Mouse (Mus musculus): ENCODE results near the gene Usp47.

Usp47 gene

DNA sequence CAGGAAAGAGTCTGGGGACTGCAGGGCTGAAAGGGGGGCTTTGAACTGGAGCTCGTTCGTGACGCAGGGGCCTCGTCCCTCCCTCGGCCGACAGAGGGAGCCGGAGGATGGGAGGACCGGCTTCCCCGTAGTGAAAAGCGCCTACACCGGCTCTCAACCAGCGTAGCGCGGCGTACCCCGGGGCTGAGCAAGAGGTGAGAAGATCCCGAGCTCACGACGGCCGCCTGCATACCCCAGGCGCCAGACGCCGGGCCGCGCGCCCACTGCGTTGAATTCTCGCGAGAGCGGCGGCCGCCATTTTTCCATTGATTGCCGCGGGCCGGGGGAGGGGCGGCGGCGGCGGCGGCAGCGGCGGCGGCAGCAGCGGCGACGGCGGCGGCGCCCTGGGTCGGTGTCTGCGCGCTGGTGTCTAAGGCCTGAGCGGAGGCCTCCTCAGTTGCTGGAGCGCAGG lies at the start of gene Usp47:
Gene Usp47, plus strand, starts transcription at position 355 of the 451 bp plus-strand sequence.
- peak; percentile 71 to 79 for DNase-seq (ENCODE audit: low spot score in 2 of 2)

- no peak for DNase-seq (ENCODE audit: low spot score in 2 of 2)
These were observed 46.9 kb upstream of the Usp47 start for GRCm38 (mm10) chr7:111976401-111976800.

DNA sequence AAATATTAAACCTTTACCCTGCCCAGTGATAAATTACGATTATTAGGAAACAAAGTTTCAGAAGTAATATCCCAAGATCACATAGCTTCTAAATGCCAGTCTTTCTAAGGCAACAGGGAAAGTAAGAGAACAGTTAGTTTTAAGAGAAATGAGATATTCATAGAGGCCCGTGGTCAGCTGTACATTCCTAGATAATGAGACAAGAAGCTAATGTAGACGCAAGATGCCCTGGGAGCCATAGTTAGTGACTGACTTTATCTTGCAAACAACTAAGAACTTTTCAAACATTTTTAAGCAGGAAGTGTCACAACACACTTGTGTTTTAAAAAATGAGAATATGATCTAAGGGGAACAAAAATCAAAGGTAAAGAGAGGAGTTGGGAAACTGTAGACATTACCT lies 45.4 kb upstream of the Usp47 start:
- no peak for DNase-seq (ENCODE audit: low spot score in 2 of 2)

- DNase-seq (ENCODE audit: low spot score in 2 of 2), result no peak
These were observed 41.0 kb upstream of the Usp47 start for GRCm38 (mm10) chr7:111982296-111982695.

DNA sequence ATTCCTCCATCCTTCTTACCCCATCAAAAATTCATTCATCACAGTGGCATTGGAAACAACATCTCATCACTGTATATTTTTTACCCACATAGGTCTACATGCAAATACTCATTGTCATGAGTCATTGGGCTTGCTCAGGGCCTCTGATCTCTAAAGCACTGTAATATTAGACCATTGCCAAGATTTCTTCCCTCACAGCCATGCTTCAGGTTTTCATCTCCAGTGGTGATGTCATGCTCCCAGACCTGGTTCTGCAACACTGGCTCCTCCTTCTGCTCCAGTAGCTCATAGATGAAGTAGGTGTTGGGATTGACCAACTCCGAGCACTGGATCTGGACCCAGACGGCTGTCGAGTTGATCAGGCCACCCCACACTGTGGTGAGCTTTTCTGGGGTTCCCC lies 38.8 kb upstream of the Usp47 start:
- DNase-seq (ENCODE audit: low spot score in 2 of 2), result no peak

DNA sequence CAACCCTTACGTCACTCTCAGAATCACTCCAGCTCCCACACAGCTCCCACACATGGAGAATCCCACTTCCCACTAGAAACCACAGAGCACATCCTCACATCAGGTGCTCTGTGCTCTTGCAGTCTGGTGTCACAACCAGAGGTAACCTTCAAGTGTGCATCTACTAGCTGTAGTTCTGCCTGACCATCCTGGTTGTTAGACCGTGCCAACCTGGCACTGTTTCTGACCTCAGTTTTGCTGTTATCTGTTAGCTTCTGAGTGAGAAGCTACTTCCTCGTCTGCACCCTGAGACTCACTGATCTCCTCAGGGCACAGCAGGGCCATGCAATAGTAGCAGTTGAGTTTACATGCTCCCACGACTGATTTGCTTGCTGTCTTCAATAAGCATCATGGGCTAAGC lies 38.0 kb upstream of the Usp47 start:
- DNase-seq (ENCODE audit: low spot score in 2 of 2), result no peak

DNA sequence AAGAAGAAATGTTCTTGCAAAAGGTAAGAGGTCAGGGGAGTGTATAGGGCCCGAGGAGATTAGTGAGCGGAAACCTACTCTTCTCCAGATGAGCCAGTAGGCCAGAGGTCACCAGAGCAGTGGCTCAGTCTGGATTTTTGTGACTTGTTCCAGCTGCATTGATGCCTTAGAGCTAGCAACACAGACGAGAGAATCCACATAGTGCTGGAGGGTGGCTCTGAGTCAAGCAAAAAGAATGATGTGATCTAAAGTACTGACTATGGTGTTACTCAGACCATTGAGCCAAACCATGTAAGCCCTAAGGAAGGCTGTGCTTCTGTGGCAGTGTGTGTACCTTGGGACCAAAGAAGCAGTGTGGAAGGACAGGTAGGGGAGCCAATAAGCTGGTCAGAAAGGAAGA lies 36.4 kb upstream of the Usp47 start:
- no peak for DNase-seq (ENCODE audit: low spot score in 2 of 2)

DNA sequence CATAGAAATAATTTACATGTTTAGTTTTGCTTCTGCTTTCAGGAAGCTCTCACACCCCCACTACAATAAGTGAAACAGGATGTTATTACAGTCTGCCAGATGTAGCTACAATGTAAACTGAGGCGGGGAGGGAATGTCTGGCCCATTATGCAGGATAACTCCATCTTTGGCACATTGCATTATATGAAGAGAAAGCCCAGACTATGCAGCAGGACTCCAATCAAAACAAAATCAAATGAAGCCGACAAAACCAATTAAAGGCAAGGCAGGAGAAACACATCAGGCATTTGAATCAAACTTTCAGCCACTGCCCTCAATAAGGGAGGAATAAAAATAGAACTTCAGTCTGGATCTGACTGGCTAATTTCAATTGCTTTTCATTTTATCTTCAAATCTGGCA lies 25.9 kb upstream of the Usp47 start:
- no peak for DNase-seq (ENCODE audit: low spot score in 2 of 2)

DNA sequence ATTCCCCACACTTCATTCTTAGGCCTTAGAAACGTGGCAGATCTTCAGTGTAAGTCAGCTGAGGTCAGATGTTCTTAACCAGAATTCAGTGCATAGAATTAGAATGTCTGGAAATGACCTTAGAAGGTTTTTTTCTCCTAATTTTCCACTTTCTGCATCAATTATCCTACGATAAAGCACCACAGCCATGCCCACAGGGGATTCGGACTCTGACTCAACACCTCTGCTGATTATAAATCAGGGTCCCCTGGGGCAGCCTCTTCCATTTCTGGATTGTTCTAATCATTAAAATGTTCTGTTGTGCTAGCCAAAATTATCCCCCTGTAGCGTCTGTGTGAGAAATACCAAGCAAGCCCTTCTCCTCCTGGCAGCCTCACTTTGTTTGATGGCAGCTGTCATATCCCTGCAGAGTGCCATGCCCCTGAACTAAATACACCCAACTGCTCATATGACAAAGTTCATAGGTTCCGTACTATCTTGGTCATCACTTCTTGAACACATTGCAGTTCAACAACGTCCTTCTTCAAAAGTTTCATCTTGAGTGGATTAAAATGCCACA lies 24.8 kb upstream of the Usp47 start:
- DNase-seq (ENCODE audit: low spot score in 2 of 2), result no peak

- no peak for DNase-seq (ENCODE audit: low spot score in 2 of 2)
These were observed 23.9 kb upstream of the Usp47 start for GRCm38 (mm10) chr7:111999376-111999775.

GRCm38 (mm10) chr7:112000166-112000565 lies 23.1 kb upstream of the Usp47 start:
- DNase-seq (ENCODE audit: low spot score in 2 of 2), result no peak

DNA sequence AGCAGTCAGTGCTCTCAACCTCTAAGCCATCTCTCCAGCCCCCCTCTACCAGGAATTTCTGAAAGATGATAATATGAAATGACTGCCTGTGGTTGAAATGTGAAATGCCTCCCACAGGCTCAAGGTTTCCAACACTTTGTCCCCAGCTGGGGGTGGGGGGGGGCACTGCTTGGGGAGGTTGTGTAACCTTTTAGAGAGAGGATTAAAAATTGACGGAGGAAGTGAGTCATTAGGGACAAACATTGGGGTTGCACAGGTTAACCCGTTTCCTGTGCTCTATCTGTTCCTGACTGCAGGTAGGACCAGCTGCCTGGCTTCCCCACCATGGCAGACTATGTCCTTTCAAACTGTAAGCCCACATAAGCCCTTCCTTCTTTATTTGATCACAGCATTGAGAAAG lies 12.8 kb upstream of the Usp47 start:
- no peak for DNase-seq (ENCODE audit: low spot score in 2 of 2)

DNA sequence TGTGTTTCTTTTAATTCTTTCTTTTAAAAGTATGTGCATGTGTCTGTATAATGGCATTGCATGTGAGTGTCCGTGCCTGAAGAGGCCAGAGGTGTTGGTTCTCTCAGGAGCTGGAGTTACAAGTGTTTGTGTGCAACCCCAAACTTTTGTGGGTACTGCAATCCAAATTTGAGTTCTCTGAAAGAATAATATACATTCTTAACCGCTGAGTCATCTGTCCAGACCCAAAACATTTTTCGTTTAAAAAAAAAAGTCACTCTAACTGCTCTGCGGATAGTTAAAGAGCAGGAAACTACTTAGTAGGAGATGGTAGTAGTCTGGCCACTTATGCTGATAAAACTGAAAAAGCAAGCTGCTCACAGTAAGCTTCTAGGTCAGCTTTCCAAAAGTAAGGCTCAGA lies 12.3 kb upstream of the Usp47 start:
- DNase-seq (ENCODE audit: low spot score in 2 of 2), result no peak

- no peak for DNase-seq (ENCODE audit: low spot score in 2 of 2)
These were observed 11.2 kb upstream of the Usp47 start for GRCm38 (mm10) chr7:112012102-112012501.

DNA sequence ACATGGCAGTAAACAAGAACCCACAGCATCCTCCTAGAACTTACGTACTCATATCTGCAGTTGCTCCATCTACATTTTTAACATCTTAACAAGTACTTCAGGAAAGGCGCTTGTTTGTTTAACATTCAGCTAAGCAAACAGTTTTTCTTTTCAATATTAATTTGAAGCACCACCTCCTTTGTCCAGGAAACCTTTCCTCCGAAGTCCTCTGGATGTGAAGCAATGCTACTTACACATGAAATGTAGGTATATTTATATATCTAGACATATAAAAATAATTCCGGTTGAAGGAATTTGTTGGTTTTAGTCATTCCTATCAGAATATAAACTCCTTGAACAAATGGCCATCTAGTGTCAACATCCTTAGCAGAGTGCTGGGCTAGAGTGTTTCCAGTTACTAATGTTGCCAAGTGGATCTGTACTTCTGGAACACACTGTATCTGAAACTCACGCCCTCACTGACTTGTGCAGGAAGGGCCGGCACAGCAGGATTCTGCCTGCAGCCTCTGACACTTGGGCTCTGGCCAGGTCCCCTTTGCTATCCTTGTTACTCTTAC lies 10.6 kb upstream of the Usp47 start:
- no peak for DNase-seq (ENCODE audit: low spot score in 2 of 2)

GRCm38 (mm10) chr7:112014148-112014547 lies 9.2 kb upstream of the Usp47 start:
- no peak for DNase-seq (ENCODE audit: low spot score in 2 of 2)

DNA sequence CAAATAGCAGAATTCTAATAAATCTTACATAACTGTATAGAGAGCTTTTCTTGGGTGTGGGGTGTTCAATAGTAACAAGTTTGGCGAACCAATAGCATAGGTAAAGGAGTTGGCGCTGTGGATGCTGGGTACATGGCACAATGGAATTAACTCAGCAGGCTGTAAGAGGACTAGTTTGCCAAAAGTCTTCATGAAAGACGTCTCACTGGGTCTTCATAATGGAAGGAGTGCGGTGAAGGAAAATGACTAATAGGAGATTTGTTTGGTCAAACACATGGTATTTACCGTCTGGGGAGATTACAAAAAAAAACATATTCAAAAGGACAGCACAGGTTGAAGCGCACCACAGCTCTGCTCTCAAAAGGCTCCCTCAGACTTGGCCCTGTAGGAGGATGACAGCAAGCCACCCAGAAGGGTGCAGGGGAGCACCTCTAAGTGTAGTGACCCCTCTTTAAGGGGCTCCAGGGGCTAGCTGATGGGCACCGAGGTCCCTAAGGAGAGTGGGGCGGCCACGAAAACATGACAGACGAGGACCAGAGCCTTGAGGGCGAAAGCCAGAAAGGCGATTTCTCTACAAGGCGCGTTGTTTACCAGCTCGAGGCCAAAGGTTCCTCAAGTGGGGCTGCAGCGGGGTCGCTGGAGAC lies 676 bp upstream of the Usp47 start:
- no peak for DNase-seq (ENCODE audit: low spot score in 2 of 2)

DNA sequence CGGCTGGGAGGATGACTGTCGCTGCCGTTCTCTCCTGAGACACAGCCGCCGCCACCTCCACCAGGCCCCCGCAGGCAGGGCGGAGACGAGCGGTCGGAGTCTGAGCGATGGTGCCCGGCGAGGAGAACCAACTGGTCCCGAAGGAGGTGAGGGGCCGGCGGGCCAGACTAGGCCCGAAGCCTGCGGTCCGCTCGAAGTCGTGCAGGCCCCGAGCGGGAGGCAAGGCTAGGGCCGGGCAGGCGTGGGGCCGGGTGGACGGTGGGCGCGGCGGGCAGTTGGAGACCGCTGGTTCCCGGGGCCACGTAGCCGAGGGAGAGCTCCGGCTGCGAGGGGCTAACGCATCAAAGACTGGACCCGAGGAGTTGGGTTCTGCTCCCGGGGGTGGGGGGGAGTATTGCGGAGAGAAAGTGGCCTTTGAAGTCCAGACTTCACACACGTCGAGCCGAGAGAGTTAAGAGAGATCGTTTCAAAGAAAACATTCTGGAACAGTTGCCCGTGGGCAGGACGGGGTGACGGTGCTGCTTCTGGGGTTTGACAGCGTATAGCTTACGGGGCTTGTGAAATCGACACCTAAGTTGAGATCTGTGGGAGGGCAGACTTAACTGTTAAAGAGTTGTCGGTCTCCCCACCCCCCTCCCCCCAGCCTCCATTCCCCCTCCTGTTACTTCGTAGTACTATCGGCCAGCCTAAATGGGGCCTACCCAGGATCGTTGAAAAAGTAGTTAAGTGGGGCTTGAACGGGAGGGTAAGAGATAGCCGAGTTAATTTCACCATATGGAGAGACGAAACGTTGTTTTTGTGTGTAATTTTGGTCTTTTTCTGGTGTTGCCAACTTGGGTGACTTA lies 519 bp downstream of the Usp47 start:
- DNase-seq (ENCODE audit: low spot score in 2 of 2), result peak in 1 of 2 experiments; percentile 55

DNA sequence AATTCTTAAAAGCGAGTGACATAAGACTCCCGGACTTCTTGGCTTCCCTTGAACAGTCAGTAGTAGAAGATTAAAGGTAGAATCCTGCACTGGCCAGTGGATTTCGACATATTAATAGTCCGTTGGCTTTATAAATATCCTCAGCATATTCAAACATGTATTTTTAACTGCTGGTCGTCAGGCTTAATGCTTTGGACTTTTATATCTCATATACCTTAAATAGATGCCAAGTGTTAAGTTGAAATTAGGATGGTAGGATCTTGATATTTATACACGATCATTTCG lies 1.1 kb downstream of the Usp47 start:
- no peak for DNase-seq (ENCODE audit: low spot score in 2 of 2)

DNA sequence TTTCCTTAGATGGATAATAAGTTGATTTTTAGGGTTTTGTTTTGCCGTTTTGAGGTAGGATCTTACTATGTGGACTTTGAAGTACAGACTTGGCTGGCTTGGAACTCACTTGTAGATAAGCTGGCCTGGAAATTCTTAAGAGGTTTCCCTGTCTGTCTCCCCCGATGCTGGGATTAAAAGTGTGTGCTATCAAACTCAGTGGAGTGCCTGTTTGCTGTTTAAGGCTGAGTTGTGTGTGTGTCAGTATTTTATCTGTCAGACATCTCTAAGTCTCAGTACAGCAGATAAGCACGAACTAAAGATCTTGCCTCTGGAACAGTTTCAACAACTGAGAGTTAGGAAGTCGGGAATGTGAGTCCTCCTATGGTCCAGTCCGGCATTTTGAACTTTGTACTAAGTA lies 1.6 kb downstream of the Usp47 start:
- DNase-seq (ENCODE audit: low spot score in 2 of 2), result no peak

- DNase-seq (ENCODE audit: low spot score in 2 of 2), result no peak
These were observed 7.3 kb downstream of the Usp47 start for GRCm38 (mm10) chr7:112030594-112030993.

DNA sequence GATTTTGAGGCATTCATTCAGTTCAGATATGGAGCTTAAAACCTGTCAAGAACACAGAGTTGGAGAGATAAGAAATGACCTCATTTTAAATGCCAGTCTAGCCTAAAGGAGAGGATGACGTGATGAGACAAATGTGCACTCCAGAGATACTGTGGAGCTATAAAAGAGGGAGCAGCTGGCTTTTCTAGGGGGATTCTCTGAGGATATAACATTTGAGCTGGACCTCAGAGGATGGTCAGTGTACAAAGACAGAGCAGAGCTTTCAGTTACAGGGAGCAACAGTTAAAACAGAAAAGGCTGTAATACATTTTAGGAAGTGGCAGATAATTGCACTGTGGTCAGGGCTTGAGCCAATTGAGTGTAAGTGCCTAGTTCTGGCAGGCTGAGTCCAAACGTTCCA lies 12.5 kb downstream of the Usp47 start:
- no peak for DNase-seq (ENCODE audit: low spot score in 2 of 2)

- no peak for DNase-seq (ENCODE audit: low spot score in 2 of 2)
These were observed 13.3 kb downstream of the Usp47 start for GRCm38 (mm10) chr7:112036636-112037035.

All from spleen, postnatal 14 days (tissue).